Mouse (Mus musculus) intestine, embryonic 16.5 days (tissue): ENCODE results near the gene Arid3b. TPM values are rescaled to one million over a fixed set of nuclear protein-coding genes. Genes with fewer than 3 reads are reported as not detected.

Experiments
- ATAC-seq: fragments of 200-750 bp; cut with Nextera tagmentation; 2 replicates; pipeline ENCODE4 v1.8.0; 2017; ENCODE audit warnings: moderate TSS enrichment, moderate library complexity
- H3K27ac ChIP-seq: fragments of 300-500 bp; sonication (generic); 2 replicates; pipeline ENCODE4 v1.5.1; 2014; ENCODE audit warnings: mild to moderate bottlenecking, low read length
- H3K27me3 ChIP-seq: fragments of 300-500 bp; sonication (generic); replicated peaks from 2 replicates; pipeline ENCODE4 v1.6.1; 2014; ENCODE audit warnings: low read length, control low read depth, mixed read lengths; ENCODE audit not compliant: control insufficient read depth, insufficient read depth
- H3K36me3 ChIP-seq: fragments of 300-500 bp; sonication (generic); 2 replicates; pipeline ENCODE4 v1.6.1; 2014; ENCODE audit warnings: low read length, control low read depth; ENCODE audit not compliant: control insufficient read depth, insufficient read depth
- H3K4me1 ChIP-seq: fragments of 300-500 bp; sonication (generic); 2 replicates; pipeline ENCODE4 v1.6.1; 2014; ENCODE audit warnings: low read length, control low read depth, mixed read lengths; ENCODE audit not compliant: control insufficient read depth, insufficient read depth
- H3K4me2 ChIP-seq: fragments of 300-500 bp; sonication (generic); 2 replicates; pipeline ENCODE4 v1.6.1; 2014; ENCODE audit warnings: low read depth, low read length, control low read depth
- H3K4me3 ChIP-seq: fragments of 300-500 bp; sonication (generic); 2 replicates; pipeline ENCODE4 v1.5.1; 2014; ENCODE audit warnings: mild to moderate bottlenecking, low read length
- H3K9ac ChIP-seq: fragments of 300-500 bp; sonication (generic); 2 replicates; pipeline ENCODE4 v1.6.1; 2014; ENCODE audit warnings: low read depth, low read length
- H3K9me3 ChIP-seq: fragments of 300-500 bp; sonication (generic); 2 replicates; pipeline ENCODE4 v1.6.1; 2016; ENCODE audit warnings: low read length, control low read depth; ENCODE audit not compliant: control insufficient read depth
- WGBS: fragments of 180-500 bp; shearing (Covaris S2); extraction: QIAGEN DNeasy Blood & Tissue Kit; methylation state at CpG from one replicate; pipeline ENCODE4 v1.1.7; 2014; 5-methylcytosine and 5-hydroxymethylcytosine counted together
- polyA plus RNA-seq: library from polyadenylated mRNA; unstranded; fragments of >200 nt; fragmentation: Nextera tagmentation; extraction: Ambion mirVana; gene quantifications from 2 replicates; pipeline ENCODE4 v1.2.1, GENCODE M21; 2015

The Arid3b gene
- polyA plus RNA-seq, 1 experiment from 2014 or later, result 7.5 TPM

- WGBS, result 84% methylated on average over 9 of the region's 9 CpGs
- Histone ChIP-seq H3K4me3 (no peak overlapping the region), H3K27ac (no peak overlapping the region), H3K4me2 (no peak overlapping the region), H3K4me1 (peaks cover 12% of the 10 kb centered on the region), H3K36me3 (no peaks in the 10 kb centered on the region), H3K27me3 (no peaks in the 10 kb centered on the region), H3K9me3 (no peaks in the 10 kb centered on the region), H3K9ac (no peak overlapping the region)
- no peak for ATAC-seq
Measured at GRCm38 (mm10) chr9:57800325-57800975, 36.1 kb downstream of the Arid3b start.

GRCm38 (mm10) chr9:57798725-57799253, 37.8 kb downstream of the Arid3b start:
- Histone ChIP-seq H3K9me3 (no peaks in the 10 kb centered on the region), H3K4me2 (no peak overlapping the region), H3K4me1 (peaks cover 10% of the 10 kb centered on the region; the same call in 1 of the 2 replicates), H3K36me3 (no peaks in the 10 kb centered on the region), H3K27ac (no peak overlapping the region), H3K27me3 (no peaks in the 10 kb centered on the region), H3K9ac (no peak overlapping the region), H3K4me3 (no peak overlapping the region)
- WGBS, result 26% methylated on average over 10 of the region's 10 CpGs
- ATAC-seq, result peak; percentile 34; the same call in 1 of the 2 replicates

- no peak overlapping the region for H3K9ac ChIP-seq
Measured at GRCm38 (mm10) chr9:57797456-57797855, 39.1 kb downstream of the Arid3b start.

GRCm38 (mm10) chr9:57789733-57790132, 46.9 kb downstream of the Arid3b start:
- 82% methylated on average over 3 of the region's 3 CpGs for WGBS
- no peak overlapping the region for H3K9ac ChIP-seq

More at GRCm38 (mm10) chr9:57797456-57797855, 39.1 kb downstream of the Arid3b start:
- Histone ChIP-seq H3K36me3 (no peaks in the 10 kb centered on the region), H3K9me3 (no peaks in the 10 kb centered on the region), H3K27ac (no peak overlapping the region), H3K4me1 (no peaks in the 10 kb centered on the region), H3K27me3 (no peaks in the 10 kb centered on the region), H3K4me2 (no peak overlapping the region), H3K4me3 (no peak overlapping the region)
- 87% methylated on average over 8 of the region's 8 CpGs for WGBS
- no peak for ATAC-seq

GRCm38 (mm10) chr9:57782656-57783055, 53.9 kb downstream of the Arid3b start:
- WGBS, result 87% methylated on average over 3 of the region's 3 CpGs
- Histone ChIP-seq H3K4me1 (no peaks in the 10 kb centered on the region), H3K27me3 (no peaks in the 10 kb centered on the region), H3K27ac (no peak overlapping the region), H3K36me3 (no peaks in the 10 kb centered on the region), H3K4me2 (no peak overlapping the region), H3K4me3 (no peak overlapping the region), H3K9ac (no peak overlapping the region), H3K9me3 (peaks cover 7% of the 10 kb centered on the region; the same call in 1 of the 2 replicates)
- no peak for ATAC-seq

More at GRCm38 (mm10) chr9:57789733-57790132, 46.9 kb downstream of the Arid3b start:
- Histone ChIP-seq H3K27me3 (no peaks in the 10 kb centered on the region), H3K9me3 (peaks cover 7% of the 10 kb centered on the region; the same call in 1 of the 2 replicates), H3K4me1 (no peaks in the 10 kb centered on the region), H3K27ac (no peak overlapping the region), H3K36me3 (no peaks in the 10 kb centered on the region), H3K4me3 (no peak overlapping the region), H3K4me2 (no peak overlapping the region)
- no peak for ATAC-seq

GRCm38 (mm10) chr9:57775736-57776135, 60.9 kb downstream of the Arid3b start:
- Histone ChIP-seq H3K4me1 (no peaks in the 10 kb centered on the region), H3K4me3 (no peak overlapping the region), H3K36me3 (no peaks in the 10 kb centered on the region), H3K4me2 (no peak overlapping the region), H3K27me3 (no peaks in the 10 kb centered on the region), H3K27ac (no peak overlapping the region), H3K9ac (no peak overlapping the region), H3K9me3 (no peaks in the 10 kb centered on the region)
- ATAC-seq, result no peak
- 69% methylated on average over 4 of the region's 4 CpGs for WGBS

- no peak for ATAC-seq
- H3K4me1 ChIP-seq, result no peaks in the 10 kb centered on the region
- no peak overlapping the region for H3K9ac ChIP-seq
- H3K4me3 ChIP-seq, result no peak overlapping the region
- no peak overlapping the region for H3K4me2 ChIP-seq
- WGBS, result 68% methylated on average over 5 of the region's 5 CpGs
- no peak overlapping the region for H3K27ac ChIP-seq
- no peaks in the 10 kb centered on the region for H3K9me3 ChIP-seq
- H3K36me3 ChIP-seq, result no peaks in the 10 kb centered on the region
- no peaks in the 10 kb centered on the region for H3K27me3 ChIP-seq
Measured at GRCm38 (mm10) chr9:57775026-57775425, 61.6 kb downstream of the Arid3b start.

GRCm38 (mm10) chr9:57774168-57774567, 62.4 kb downstream of the Arid3b start:
- no peak overlapping the region for H3K9ac ChIP-seq
- H3K4me3 ChIP-seq, result no peak overlapping the region
- no peak overlapping the region for H3K27ac ChIP-seq
- H3K9me3 ChIP-seq, result no peaks in the 10 kb centered on the region
- H3K36me3 ChIP-seq, result no peaks in the 10 kb centered on the region
- no peaks in the 10 kb centered on the region for H3K27me3 ChIP-seq
- H3K4me1 ChIP-seq, result no peaks in the 10 kb centered on the region
- H3K4me2 ChIP-seq, result no peak overlapping the region
- 9% methylated on average over 1 of the region's 1 CpGs for WGBS
- no peak for ATAC-seq

GRCm38 (mm10) chr9:57773754-57774153, 62.8 kb downstream of the Arid3b start:
- H3K9ac ChIP-seq, result no peak overlapping the region
- no peaks in the 10 kb centered on the region for H3K9me3 ChIP-seq
- H3K27me3 ChIP-seq, result no peaks in the 10 kb centered on the region
- 62% methylated on average over 3 of the region's 3 CpGs for WGBS
- no peak overlapping the region for H3K4me3 ChIP-seq
- no peak overlapping the region for H3K27ac ChIP-seq
- no peaks in the 10 kb centered on the region for H3K36me3 ChIP-seq
- H3K4me2 ChIP-seq, result no peak overlapping the region
- no peaks in the 10 kb centered on the region for H3K4me1 ChIP-seq
- ATAC-seq, result no peak
